Mouse (Mus musculus) limb, embryonic 15.5 days (tissue): Measurements from ENCODE around the gene Ociad1. TPM values are rescaled to one million over a fixed set of nuclear protein-coding genes. Genes with fewer than 3 reads are reported as not detected.

Source experiments
- polyA plus RNA-seq: library from polyadenylated mRNA; unstranded; fragments of >200 nt; fragmentation: Nextera tagmentation; extraction: Ambion mirVana; gene quantifications from 2 replicates; pipeline ENCODE4 v1.2.1, GENCODE M21; 2015

Gene Ociad1
- polyA plus RNA-seq, 1 experiment from 2014 or later = 224 TPM

Other genes starting within 250 kb of the Ociad1 start
- 26.7 and 29.5 TPM in 2 replicates for gene Fryl, start 36.2 kb upstream of the Ociad1 start, polyA plus RNA-seq
- 12.6 and 14.7 TPM in 2 replicates for gene Ociad2, start 48.2 kb downstream of the Ociad1 start, polyA plus RNA-seq
- 8.6 TPM in 2 replicates for gene Cwh43, start 113.3 kb downstream of the Ociad1 start, polyA plus RNA-seq
- gene Dcun1d4, start 188.2 kb downstream of the Ociad1 start, polyA plus RNA-seq = 17.4 and 19.0 TPM in 2 replicates